Mouse (Mus musculus): Measurements from ENCODE around the gene Gm1113.

Gm1113 gene

DNA sequence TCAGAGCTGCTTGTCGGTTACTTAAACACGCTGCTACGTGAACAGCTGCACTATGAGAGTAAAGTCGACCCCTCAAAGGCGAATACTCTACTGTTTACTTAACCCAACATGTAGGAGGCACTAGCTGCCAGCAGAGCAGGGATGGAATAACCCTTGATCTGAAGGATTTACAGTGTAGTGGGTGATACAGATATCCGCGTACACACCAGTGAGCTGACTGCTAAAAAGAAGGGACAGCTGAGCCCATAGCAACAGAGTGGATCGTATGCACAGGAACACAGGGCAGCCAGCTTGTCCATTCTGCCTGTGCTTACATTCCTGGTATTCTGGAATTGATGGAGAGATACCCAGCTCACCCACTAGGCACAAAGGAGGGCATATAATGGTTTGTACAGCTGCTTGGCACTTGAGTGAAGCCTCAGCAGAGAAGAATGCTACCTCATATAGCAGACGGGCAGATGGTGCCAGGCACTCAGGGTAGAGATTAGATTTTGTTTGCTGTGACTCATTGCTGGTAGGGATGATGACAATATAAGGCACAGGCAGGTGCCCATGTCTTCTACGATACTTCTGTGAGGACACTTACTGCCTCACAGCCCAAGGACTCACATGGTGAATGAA is 43.9 kb downstream of the Gm1113 start:
- no peak for DNase-seq

DNA sequence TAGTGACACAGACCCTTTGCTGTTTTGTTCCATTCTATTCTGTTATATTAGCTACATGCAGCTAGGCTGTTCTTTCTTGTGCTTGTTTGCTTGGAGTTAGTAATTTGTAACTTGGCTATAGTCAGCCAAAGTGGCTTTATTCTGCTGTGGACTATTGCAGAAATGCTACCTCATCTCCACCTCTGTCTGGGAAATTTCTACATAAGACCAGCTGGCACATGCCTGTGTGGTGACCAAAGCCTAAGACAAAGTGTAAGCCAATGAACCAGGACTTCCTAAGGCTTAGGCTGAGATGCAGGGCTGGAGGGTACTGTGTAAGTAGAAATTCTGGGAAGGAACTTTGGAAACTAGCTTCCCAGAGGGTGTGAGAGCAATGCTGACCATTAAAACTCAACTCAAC is 49.2 kb downstream of the Gm1113 start:
- no peak for DNase-seq

- no peak for DNase-seq
Observed at GRCm38 (mm10) chr9:35467264-35467817, 50.7 kb downstream of the Gm1113 start.

DNA sequence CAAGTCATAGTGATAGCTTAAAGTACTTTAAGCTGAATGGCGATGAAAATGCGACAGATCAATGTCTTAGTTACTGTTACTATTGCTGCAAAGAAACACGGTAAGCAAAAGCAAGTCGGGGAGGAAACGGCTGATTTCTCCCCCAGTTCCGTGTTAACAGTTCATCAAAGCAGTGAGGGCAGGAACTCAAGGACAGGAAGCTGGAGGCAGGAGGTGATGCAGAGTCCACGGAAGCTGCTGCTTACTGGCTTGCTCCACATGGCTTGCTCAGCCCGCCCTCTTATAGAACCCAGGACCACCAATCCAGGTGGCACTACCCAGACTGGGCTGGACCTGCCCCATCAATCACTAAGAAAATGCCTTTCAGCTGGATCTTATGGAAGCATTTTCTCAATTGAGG is 58.5 kb downstream of the Gm1113 start:
- DNase-seq, result no peak

All from cerebellum, adult 8-10 months (tissue).